Mouse (Mus musculus) midbrain, embryonic 14.5 days (tissue): ENCODE data around the gene Trappc1. TPM values are rescaled to one million over a fixed set of nuclear protein-coding genes. Genes with fewer than 3 reads are reported as not detected.

Experiments
- ATAC-seq: fragments of 200-750 bp; cut with Nextera tagmentation; 2 replicates; pipeline ENCODE4 v1.8.0; 2017; ENCODE audit warnings: moderate number of reproducible peaks, moderate library complexity; ENCODE audit not compliant: low FRiP score, low TSS enrichment
- DNase-seq: peaks from one replicate; pipeline ENCODE4 v3.0.0-alpha.2; 2015
- H3K27ac ChIP-seq: fragments of 300-500 bp; sonication (generic); replicated peaks from 2 replicates; pipeline ENCODE4 v1.5.1; 2014; ENCODE audit warnings: mild to moderate bottlenecking, low read depth, low read length, moderate library complexity
- H3K27me3 ChIP-seq: fragments of 300-500 bp; sonication (generic); 2 replicates; pipeline ENCODE4 v1.6.1; 2014; ENCODE audit warnings: low read length, control low read depth, mixed read lengths; ENCODE audit not compliant: control insufficient read depth, insufficient read depth
- H3K36me3 ChIP-seq: fragments of 300-500 bp; sonication (generic); 2 replicates; pipeline ENCODE4 v1.6.1; 2014; ENCODE audit warnings: low read length, control low read depth; ENCODE audit not compliant: control insufficient read depth, insufficient read depth
- H3K4me1 ChIP-seq: fragments of 300-500 bp; sonication (generic); 2 replicates; pipeline ENCODE4 v1.6.1; 2014; ENCODE audit warnings: mild to moderate bottlenecking, antibody characterized with exemption, low read length, control low read depth; ENCODE audit not compliant: control insufficient read depth, insufficient read depth
- H3K4me2 ChIP-seq: fragments of 300-500 bp; sonication (generic); 2 replicates; pipeline ENCODE4 v1.6.1; 2014; ENCODE audit warnings: mild to moderate bottlenecking, low read length, moderate library complexity
- H3K4me3 ChIP-seq: fragments of 300-500 bp; sonication (generic); replicated peaks from 2 replicates; pipeline ENCODE4 v1.5.1; 2014; ENCODE audit warnings: low read depth, low read length
- H3K9ac ChIP-seq: fragments of 300-500 bp; sonication (generic); replicated peaks from 2 replicates; pipeline ENCODE4 v1.6.1; 2014; ENCODE audit warnings: mild to moderate bottlenecking, low read length, moderate library complexity
- H3K9me3 ChIP-seq: fragments of 300-500 bp; sonication (generic); 2 replicates; pipeline ENCODE4 v1.6.1; 2016; ENCODE audit warnings: low read length, control low read depth, mixed read lengths; ENCODE audit not compliant: control insufficient read depth
- WGBS: fragments of 180-500 bp; shearing (Covaris S2); extraction: QIAGEN DNeasy Blood & Tissue Kit; methylation state at CpG from one replicate; pipeline ENCODE4 v1.1.7; 2014; 5-methylcytosine and 5-hydroxymethylcytosine counted together
- polyA plus RNA-seq: library from polyadenylated mRNA; unstranded; fragments of >200 nt; fragmentation: Nextera tagmentation; extraction: Ambion mirVana; gene quantifications from 2 replicates; pipeline ENCODE4 v1.2.1, GENCODE M21; 2014

Gene Trappc1
- polyA plus RNA-seq, 1 experiment from 2014 or later: 189 TPM

DNA sequence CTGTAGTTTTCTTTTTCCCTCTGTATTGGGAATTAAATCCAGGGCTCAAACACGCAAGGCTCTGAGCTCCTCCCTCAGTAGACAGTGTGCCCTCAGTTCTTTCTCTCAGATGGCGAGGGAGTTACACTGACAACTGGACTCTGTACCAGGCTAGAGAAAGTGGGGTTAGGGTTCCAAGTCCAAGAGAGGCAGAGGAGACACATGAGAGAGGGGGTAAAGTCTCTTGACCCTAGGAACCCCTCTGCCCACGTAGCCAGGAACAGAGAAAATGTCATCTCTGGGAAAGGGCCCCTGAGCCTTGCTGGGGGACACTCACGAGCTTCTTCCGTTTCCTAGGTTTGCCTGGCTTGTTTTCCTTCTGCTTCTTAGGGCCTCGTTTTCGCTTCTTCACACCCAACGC lies 40.6 kb downstream of the Trappc1 start:
- DNase-seq: no peak
- Histone ChIP-seq H3K36me3 (peaks cover 50% of the 10 kb centered on the region), H3K4me2 (peak overlapping the region; percentile 96), H3K9ac (peak overlapping the region; percentile 100; the same call in 1 of the 2 replicates), H3K4me3 (no peak overlapping the region), H3K27me3 (no peaks in the 10 kb centered on the region), H3K27ac (peak overlapping the region; percentile 100; the same call in 1 of the 2 replicates), H3K9me3 (no peaks in the 10 kb centered on the region), H3K4me1 (peaks cover 27% of the 10 kb centered on the region)
- WGBS: 54% methylated on average over 8 of the region's 8 CpGs
- no peak for ATAC-seq

DNA sequence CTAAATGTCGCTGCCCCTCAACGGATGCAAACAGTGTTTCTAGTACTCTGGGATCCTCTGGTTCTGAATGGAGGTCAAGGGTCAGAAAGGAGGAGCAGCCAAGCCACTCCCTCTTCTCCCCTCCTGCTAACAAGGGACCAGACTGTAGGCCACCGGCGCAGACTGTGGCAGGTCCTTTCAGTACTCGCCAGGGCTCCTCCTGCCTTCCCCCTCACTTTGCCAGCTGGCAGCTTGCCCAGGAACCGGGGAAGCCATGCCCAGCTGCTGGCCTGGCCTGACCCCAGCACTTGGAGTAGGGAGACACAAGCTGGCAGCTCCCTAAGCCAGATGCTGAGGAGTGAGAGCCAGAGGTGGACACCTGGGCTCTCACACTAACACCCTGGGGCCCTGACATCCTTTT lies 41.1 kb downstream of the Trappc1 start:
- peak overlapping the region; percentile 100; the same call in 1 of the 2 replicates for H3K9ac ChIP-seq
- ATAC-seq (peak; percentile 59; the same call in 1 of the 2 replicates), DNase-seq (peak; percentile 89)
- H3K27ac ChIP-seq: peak overlapping the region; percentile 100
- H3K4me2 ChIP-seq: peak overlapping the region; percentile 96
- H3K36me3 ChIP-seq: peaks cover 44% of the 10 kb centered on the region
- H3K4me3 ChIP-seq: peak overlapping the region; percentile 99; the same call in 1 of the 2 replicates
- no peaks in the 10 kb centered on the region for H3K9me3 ChIP-seq
- no peaks in the 10 kb centered on the region for H3K27me3 ChIP-seq
- WGBS: 3% methylated on average over 6 of the region's 6 CpGs
- peaks cover 29% of the 10 kb centered on the region for H3K4me1 ChIP-seq

DNA sequence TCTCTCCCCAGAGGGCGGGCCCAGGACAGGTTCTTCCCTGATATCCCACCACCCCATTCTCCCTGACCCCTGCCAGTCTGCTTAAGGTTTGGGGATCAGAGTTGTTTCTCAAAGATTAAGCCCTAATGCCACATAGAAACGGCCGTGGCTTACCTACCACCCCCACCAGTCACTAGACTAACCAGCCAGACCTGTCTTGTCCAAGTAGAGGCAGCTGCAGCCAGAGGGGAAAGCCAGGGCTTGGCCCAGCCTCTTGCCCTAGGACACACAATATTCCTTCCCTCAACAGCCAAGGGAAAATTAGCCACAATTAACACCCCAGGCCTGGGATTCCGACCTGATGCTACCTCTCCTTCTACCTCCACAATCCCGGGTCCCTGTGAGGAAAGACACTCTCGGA lies 41.9 kb downstream of the Trappc1 start:
- Histone ChIP-seq H3K36me3 (peaks cover 36% of the 10 kb centered on the region), H3K4me1 (peaks cover 33% of the 10 kb centered on the region), H3K9ac (peak overlapping the region; percentile 100), H3K9me3 (no peaks in the 10 kb centered on the region), H3K27me3 (no peaks in the 10 kb centered on the region), H3K4me2 (peak overlapping the region; percentile 96), H3K27ac (peak overlapping the region; percentile 100), H3K4me3 (peak overlapping the region; percentile 99)
- no peak for ATAC-seq
- WGBS: 25% methylated on average over 6 of the region's 6 CpGs
- DNase-seq: no peak

DNA sequence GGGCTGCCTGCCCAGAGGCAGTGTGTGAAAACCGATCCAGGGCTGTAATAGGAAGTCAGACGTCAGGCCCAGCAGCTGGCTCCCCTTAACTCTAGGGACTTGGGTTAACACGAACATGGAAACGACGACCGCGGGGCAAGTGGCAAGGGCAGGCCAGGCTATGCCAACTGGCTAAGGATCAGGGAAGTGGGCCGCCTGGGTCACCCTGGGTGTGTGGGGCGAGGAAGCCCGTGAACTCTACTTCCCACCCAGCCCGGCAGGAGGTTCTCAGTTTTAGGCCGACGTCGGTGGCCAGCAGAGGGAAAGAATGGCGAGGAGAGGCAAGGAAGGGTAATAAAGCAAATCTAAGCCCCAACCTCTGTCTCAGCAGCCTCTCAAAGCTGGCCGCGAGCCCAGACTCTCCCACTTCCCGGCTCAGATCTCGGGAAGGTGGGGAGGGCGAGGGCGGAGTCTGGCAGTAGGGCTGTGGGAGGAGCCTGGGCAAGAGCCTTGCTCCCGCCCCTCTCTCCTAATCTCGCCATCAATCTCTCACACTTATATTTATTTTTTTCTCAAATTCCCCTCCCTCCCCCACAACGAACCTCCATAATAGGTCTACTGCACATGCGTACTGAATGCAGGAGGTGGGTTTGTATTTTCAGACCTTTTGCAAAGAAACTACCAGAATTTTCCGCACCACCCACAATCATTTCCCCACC lies 42.5 kb downstream of the Trappc1 start:
- Histone ChIP-seq H3K27ac (peak overlapping the region; percentile 100), H3K4me2 (peak overlapping the region; percentile 96), H3K4me3 (peak overlapping the region; percentile 99), H3K9me3 (no peaks in the 10 kb centered on the region), H3K4me1 (peaks cover 39% of the 10 kb centered on the region), H3K9ac (peak overlapping the region; percentile 100), H3K36me3 (peaks cover 30% of the 10 kb centered on the region), H3K27me3 (no peaks in the 10 kb centered on the region)
- under 1% methylated on average over 26 of the region's 26 CpGs for WGBS
- ATAC-seq (peak; percentile 87), DNase-seq (peak; percentile 97)

DNA sequence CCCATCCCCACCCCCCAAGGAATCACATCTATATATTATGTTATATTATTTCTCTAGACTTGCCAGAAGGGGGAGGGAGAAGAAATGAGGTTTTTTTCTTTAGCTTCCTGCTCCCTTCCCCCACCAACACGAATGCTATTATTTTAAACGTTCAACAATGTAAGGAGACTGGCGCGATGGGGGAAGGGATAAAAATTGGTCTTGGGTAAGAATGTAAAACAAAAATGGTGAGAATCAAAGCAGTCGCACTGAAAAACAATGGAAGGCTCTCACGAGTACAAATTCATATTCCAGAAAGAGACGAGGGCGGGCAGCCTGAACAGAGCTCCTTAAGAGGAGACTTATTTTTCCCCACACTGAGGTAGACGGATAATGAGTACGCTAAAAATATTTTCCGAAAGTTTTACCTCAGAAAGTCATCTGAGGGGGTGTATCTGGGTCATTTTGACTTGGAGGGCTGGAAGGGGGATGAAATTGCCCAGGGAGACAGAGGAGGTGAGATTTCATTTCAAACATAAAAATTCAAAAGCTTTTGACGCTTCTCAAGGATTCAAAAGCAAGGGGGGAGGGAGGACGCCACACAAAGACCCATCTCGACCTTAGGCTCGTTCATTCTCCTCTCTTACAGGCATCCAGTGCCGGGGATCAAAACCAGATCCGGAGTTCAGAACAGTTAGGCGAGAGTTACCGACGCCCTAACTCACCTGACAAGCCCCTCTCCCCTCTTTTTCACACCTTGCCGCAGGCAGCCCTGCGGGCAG lies 43.3 kb downstream of the Trappc1 start:
- peak overlapping the region; percentile 96 for H3K4me2 ChIP-seq
- peak overlapping the region; percentile 100 for H3K9ac ChIP-seq
- no peaks in the 10 kb centered on the region for H3K27me3 ChIP-seq
- H3K27ac ChIP-seq: peak overlapping the region; percentile 100
- no peaks in the 10 kb centered on the region for H3K9me3 ChIP-seq
- under 1% methylated on average over 22 of the region's 22 CpGs for WGBS
- peaks cover 23% of the 10 kb centered on the region for H3K36me3 ChIP-seq
- H3K4me1 ChIP-seq: peaks cover 46% of the 10 kb centered on the region
- H3K4me3 ChIP-seq: peak overlapping the region; percentile 99
- no peak for ATAC-seq
- DNase-seq: peak; percentile 60

DNA sequence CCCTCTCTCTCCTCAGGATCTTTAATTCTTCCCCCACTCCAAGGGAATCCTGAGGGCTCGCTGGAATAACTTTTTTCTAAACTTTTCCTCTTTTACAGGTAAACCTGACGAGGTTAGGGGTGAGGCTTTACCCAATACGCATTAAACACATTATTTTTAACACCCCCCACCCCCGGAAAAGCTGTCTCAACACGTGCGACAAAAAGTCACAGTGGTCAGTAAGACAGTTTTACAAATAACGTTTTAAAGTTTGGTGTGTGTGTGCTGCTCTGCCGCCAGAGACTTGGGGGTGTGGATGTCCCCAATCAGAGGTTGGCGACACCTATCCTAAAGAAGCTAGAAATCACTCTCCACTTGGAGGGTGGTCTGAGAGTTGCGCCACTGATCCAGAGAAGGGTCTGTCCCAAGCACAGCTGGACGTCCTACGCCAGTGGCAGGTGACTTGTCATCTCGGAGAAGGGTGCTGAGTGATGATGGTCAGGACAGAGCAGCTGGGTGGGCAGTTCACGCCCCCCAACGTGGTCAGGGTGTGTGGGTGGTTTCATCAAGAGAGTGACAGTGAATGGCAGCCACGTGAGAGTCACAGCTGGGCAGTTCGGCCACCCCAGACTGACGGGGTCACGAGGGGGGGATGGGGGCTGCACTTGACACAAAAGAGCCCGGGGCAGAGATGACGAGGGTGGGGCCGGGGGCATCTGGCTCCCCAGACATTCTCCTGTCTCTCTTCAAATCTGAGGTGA lies 44.0 kb downstream of the Trappc1 start:
- Histone ChIP-seq H3K36me3 (peaks cover 16% of the 10 kb centered on the region), H3K27ac (peak overlapping the region; percentile 100), H3K9ac (peak overlapping the region; percentile 100), H3K4me2 (peak overlapping the region; percentile 96), H3K27me3 (no peaks in the 10 kb centered on the region), H3K4me1 (peaks cover 50% of the 10 kb centered on the region), H3K4me3 (peak overlapping the region; percentile 99), H3K9me3 (no peaks in the 10 kb centered on the region)
- ATAC-seq (peak; percentile 5; the same call in 1 of the 2 replicates), DNase-seq (peak; percentile 51)
- under 1% methylated on average over 22 of the region's 22 CpGs for WGBS

DNA sequence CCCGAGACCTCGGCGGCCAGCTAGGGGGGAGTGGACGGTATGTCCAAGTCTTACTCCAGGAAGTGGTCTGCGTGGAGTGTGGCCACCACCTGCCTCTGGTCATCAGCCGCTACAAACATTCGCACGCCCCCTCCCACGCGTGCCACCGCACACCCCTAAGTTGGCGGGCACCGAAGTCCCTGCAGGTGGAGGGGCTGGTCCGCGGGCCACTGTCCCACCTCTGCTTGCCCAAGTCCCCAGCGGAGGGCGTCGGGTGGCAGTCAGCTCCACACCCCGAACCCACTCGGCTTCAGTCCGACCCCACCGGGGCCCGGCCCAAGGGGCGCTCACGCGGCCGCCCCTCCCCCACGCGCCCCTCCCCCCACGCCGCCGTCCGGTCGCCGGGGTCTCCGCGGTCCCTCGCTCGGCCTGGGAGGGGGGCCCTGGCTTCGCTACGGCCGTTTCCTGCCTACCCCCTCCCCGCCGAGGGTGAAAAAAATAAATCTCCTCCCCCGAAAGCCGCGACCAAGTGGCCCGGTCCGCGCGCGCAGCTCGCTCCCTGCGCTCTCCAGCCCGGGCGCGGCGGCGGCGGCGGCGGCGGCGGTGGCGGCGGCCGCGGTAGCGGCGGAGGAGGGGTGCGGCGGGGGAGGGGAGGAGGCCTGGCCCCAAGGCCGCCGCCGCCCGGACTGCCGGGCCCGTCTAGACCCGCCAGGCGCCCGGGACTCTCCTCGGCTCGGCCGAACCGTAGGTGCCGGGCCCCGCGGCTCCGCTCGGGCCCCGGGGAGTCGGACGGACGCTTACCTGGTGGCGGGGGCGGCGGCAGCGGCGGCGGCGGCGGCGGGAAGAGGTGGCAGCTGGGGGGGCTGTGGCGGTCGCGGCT lies 44.8 kb downstream of the Trappc1 start:
- Histone ChIP-seq H3K9me3 (no peaks in the 10 kb centered on the region), H3K27ac (peak overlapping the region; percentile 100), H3K4me1 (peaks cover 50% of the 10 kb centered on the region), H3K4me3 (peak overlapping the region; percentile 99), H3K4me2 (peak overlapping the region; percentile 96), H3K9ac (peak overlapping the region; percentile 100), H3K27me3 (no peaks in the 10 kb centered on the region), H3K36me3 (peaks cover 9% of the 10 kb centered on the region)
- WGBS: under 1% methylated on average over 67 of the region's 106 CpGs
- ATAC-seq (peak; percentile 11; the same call in 1 of the 2 replicates), DNase-seq (peak; percentile 76)
